Mouse (Mus musculus) macrophage (primary cell): Measurements from ENCODE around the gene Slc41a3. TPM values are rescaled to one million over a fixed set of nuclear protein-coding genes. Genes with fewer than 3 reads are reported as not detected.

Experiments used
- H3K27ac ChIP-seq: fragments of 350-480 bp; formaldehyde crosslinking; 2 replicates; pipeline ENCODE4 v1.9.0; 2021
- H3K36me3 ChIP-seq: fragments of 350-480 bp; formaldehyde crosslinking; 2 replicates; pipeline ENCODE4 v1.9.0; 2021; ENCODE audit errors: inconsistent target
- H3K4me3 ChIP-seq: fragments of 350-480 bp; formaldehyde crosslinking; 2 replicates; pipeline ENCODE4 v1.9.0; 2021; ENCODE audit errors: inconsistent target
- H3K79me2 ChIP-seq: fragments of 350-480 bp; formaldehyde crosslinking; 2 replicates; pipeline ENCODE4 v1.9.0; 2021; ENCODE audit errors: inconsistent target
- WGBS: methylation state at CpG from one replicate; pipeline ENCODE4 v1.1.7; 2026; ENCODE audit warnings: inconsistent platforms; ENCODE audit not compliant: missing documents; 5-methylcytosine and 5-hydroxymethylcytosine counted together
- polyA plus RNA-seq: library from polyadenylated mRNA; stranded (reverse); fragments of 250-400 nt; gene quantifications from 3 replicates; pipeline ENCODE4 v1.2.4, GENCODE M21; 2018; ENCODE audit warnings: inconsistent platforms

Slc41a3 gene
- polyA plus RNA-seq, 1 experiment from 2014 or later: 11.2 TPM

GRCm38 (mm10) chr6:90692404-90692803 is 87.9 kb downstream of the Slc41a3 start:
- WGBS: 97% methylated on average over 2 of the region's 2 CpGs
- Histone ChIP-seq H3K36me3 (peaks cover 65% of the 10 kb centered on the region), H3K27ac (no peak overlapping the region), H3K79me2 (peaks cover 67% of the 10 kb centered on the region), H3K4me3 (no peak overlapping the region)

DNA sequence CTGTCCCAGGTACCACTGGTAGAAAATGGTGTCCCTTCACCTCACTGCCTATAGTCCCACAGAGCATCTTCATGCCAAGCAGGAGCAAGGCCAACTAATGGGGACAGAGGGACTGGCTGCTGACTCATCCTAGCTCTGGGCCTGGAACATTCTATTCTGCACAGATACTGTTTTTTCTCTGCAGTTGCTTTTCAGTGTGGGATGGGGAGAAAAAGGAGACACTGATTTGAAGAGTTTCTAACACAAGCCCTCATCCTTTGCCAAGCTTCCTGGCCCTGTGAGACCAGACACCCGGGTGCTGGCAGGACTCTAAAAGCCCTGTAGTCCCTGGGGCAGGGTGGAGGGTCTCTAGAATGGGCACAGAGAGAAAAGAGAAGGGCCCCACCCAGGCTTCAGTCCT is 91.2 kb downstream of the Slc41a3 start:
- Histone ChIP-seq H3K4me3 (no peak overlapping the region), H3K36me3 (peaks cover 35% of the 10 kb centered on the region), H3K27ac (no peak overlapping the region), H3K79me2 (peaks cover 67% of the 10 kb centered on the region)
- 83% methylated on average over 1 of the region's 1 CpGs for WGBS

Other genes starting within 250 kb of the Slc41a3 start
- 7.2 to 12.6 TPM (median 12.0 TPM) in 3 replicates for gene Zxdc, start 235.2 kb upstream of the Slc41a3 start, polyA plus RNA-seq
- not detected in 3 replicates for gene Cfap100, start 175.9 kb upstream of the Slc41a3 start, polyA plus RNA-seq
- 0.06 to 0.23 TPM (median 0.08 TPM) in 3 replicates for gene Klf15, start 142.1 kb upstream of the Slc41a3 start, polyA plus RNA-seq
- 9.4 to 16.6 TPM (median 12.7 TPM) in 3 replicates for gene Aldh1l1, start 118.3 kb upstream of the Slc41a3 start, polyA plus RNA-seq